Mouse (Mus musculus) lung, postnatal 0 days (tissue): ENCODE data around the gene Pcbd2.

Source experiments
- CTCF ChIP-seq: IDR thresholded peaks from 2 replicates; pipeline ENCODE4 v1.5.1; 2016; ENCODE audit warnings: antibody characterized with exemption, mild to moderate bottlenecking
- EP300 ChIP-seq: IDR thresholded peaks from 2 replicates; pipeline ENCODE4 v1.6.1; 2016; ENCODE audit warnings: antibody characterized with exemption, mild to moderate bottlenecking, control low read depth

- TF ChIP-seq CTCF (no peak), EP300 (no peak)
Measured at GRCm38 (mm10) chr13:55683581-55683980, 43.6 kb upstream of the Pcbd2 start.
